Comparison of ENCODE assay signal across 4 mouse cellular contexts in the genomic region with DNA sequence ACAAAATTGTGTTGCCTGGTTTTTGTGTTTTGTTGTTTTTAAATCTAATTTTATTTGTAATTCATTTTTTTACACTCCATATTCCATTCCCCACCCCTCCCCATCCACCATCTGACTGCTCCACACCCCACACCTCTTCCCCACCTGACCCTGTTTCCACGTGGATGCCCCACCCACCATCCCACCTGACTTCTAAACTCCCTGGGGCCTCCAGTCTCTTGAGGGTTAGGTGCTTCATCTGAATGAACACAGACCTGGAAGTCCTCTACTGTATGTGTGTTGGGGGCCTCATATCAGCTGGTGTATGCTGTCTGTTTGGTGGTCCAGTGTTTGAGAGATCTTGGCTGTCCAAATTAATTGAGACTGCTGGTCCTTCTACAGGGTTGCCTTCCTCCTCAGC.
DNase-seq lines count a peak whose midpoint lies in the region.
"Not testable (repeated sequence)": the region's sequence is repeated elsewhere in the genome, so short reads cannot be mapped to it uniquely, and the experiment has no call there.

No protein-coding gene starts in this region.

- not testable (repeated sequence) for H3K36me3 ChIP-seq in splenic B cell, adult 2 months (ENCODE audit: control insufficient read depth, insufficient read depth, low read length, poor library complexity, severe bottlenecking)

- DNase-seq in B cell, adult 2 months = peak; percentile 43 to 52
- DNase-seq in heart, adult 11 months = peak; percentile 61
- DNase-seq in spleen, postnatal 36 days (ENCODE audit: low spot score in 2 of 2) = peak; percentile 39 to 43
- DNase-seq in splenic B cell, adult 2 months (ENCODE audit: low read depth, low spot score) = peak; percentile 62

- not testable (repeated sequence) for H3K27me3 ChIP-seq in splenic B cell, adult 2 months (ENCODE audit: control insufficient read depth, insufficient read depth, low read length, poor library complexity, severe bottlenecking)

Comparison
In these comparisons a context has a peak if more than half of its experiments do, and no peak if none do; other contexts are left out.
1. Peak in every context shown above with its lines: DNase-seq.